Mouse (Mus musculus) stomach, postnatal 0 days (tissue): ENCODE measurements at regions not wholly inside any gene's neighbourhood (a gene's known extent, or its start where the extent isn't known, plus 50 kb on each side); places are given as distances from the start of the nearest gene placed in this dataset.

Source experiments
- CTCF ChIP-seq: IDR thresholded peaks from 2 replicates; pipeline ENCODE4 v1.5.1; 2016; ENCODE audit warnings: antibody characterized with exemption, low read depth, mild to moderate bottlenecking, moderate library complexity
- EP300 ChIP-seq: optimal IDR thresholded peaks from 2 replicates; pipeline ENCODE3; 2016; ENCODE audit warnings: antibody characterized with exemption

DNA sequence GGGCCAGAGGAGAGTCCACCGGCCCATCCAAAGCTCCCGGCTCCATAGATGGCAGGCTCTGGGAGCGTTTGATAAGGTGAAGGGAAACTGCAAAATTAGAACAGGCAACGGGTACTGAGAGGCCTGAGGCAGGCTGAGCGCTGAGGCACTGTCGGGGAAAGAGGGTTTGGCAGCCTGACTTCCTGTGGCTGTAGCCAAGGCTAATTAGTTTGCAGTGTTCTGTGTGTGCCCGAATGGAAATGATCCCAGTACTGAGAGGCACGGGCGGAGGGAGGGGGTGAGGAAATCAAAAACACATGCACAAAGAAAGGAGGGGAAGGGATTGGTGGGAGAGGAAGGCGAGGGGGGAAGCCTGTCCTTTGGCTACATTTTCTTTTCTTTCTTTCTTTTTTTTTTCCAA is 97.8 kb upstream of the Hao2 start:
- TF ChIP-seq CTCF (no peak), EP300 (no peak)
